28 mouse cellular contexts compared by ENCODE assay signal in the genomic region with DNA sequence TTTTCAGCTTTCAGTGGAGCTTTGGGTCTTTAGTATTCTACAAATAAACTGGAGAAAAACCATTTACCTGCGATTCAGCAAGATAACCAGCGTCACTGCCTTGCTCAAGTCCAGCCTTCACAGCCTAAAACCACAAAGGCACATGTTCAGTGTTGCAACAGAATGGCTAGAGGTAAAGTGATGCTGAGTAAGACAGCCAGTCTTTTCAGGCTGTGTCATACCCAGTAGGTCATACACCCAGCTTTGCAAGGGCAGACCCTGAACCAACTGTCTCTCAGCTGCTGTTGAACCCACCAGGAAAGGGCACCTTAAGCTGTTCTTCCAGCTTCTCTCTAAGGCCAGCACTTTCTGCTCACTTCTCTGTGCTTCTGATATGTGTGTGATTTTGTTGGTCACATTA. TPM values are rescaled to one million over a fixed set of nuclear protein-coding genes. Genes with fewer than 3 reads are reported as not detected.
DNase-seq lines count a peak whose midpoint lies in the region; ATAC-seq lines count a peak whose summit lies in the region.
"Had no signal": no experiment of that assay in that cellular context is flagged by ENCODE, and none has a peak within 500 bp of the region (broad histone marks: within the 10 kb centered on the region; RNA-seq: fewer than 3 reads in every experiment).

No protein-coding gene starts in this region.

- H3K27ac ChIP-seq in heart, embryonic 10.5 days = no peak overlapping the region
- H3K27ac ChIP-seq: embryonic facial prominence, embryonic 10.5 days; embryonic facial prominence, embryonic 12.5 days; forebrain, embryonic 13.5 days; forebrain, embryonic 15.5 days had no signal

- DNase-seq in heart, adult 11 months = peak; percentile 64
- no peak for DNase-seq in heart, embryonic 10.5 days (ENCODE audit: low spot score)
- DNase-seq in 416B (ENCODE audit: low read depth) = peak; percentile 68
- no peak for DNase-seq in kidney, postnatal 25 days
- no peak for DNase-seq in frontal cortex, postnatal 10 days (ENCODE audit: low spot score in 2 of 2)
- no peak for DNase-seq in frontal cortex, adult 2 months (ENCODE audit: extremely low spot score in 1 of 2, low spot score in 1 of 2)
- DNase-seq: adrenal gland, adult 8-10 months; B cell, adult 2 months; cerebellum, adult 11-12 months; cerebellum, adult 2 months; cerebellum, adult 9-10 months; cerebellum, postnatal 10 days; cerebellum, postnatal 25 days; forebrain, postnatal 0 days had no signal

- H3K9me3 ChIP-seq in heart, embryonic 10.5 days = no peaks in the 10 kb centered on the region
- H3K9me3 ChIP-seq: embryonic facial prominence, embryonic 10.5 days; embryonic facial prominence, embryonic 12.5 days; forebrain, embryonic 13.5 days; forebrain, embryonic 15.5 days; G1E had no signal

- H3K4me3 ChIP-seq in heart, embryonic 10.5 days = no peak overlapping the region
- H3K4me3 ChIP-seq: embryonic facial prominence, embryonic 10.5 days; embryonic facial prominence, embryonic 12.5 days; forebrain, embryonic 13.5 days; forebrain, embryonic 15.5 days had no signal

- peaks cover 93% of the 10 kb centered on the region for H3K36me3 ChIP-seq in heart, embryonic 10.5 days

- 91% methylated on average over 2 of the region's 2 CpGs for WGBS in heart, embryonic 10.5 days

- H3K4me1 ChIP-seq in heart, embryonic 10.5 days = no peaks in the 10 kb centered on the region
- H3K4me1 ChIP-seq: embryonic facial prominence, embryonic 10.5 days; embryonic facial prominence, embryonic 12.5 days; forebrain, embryonic 13.5 days; forebrain, embryonic 15.5 days had no signal

- no peaks in the 10 kb centered on the region for H3K27me3 ChIP-seq in heart, embryonic 10.5 days (ENCODE audit: insufficient read depth, poor library complexity, severe bottlenecking)
- H3K27me3 ChIP-seq: CH12.LX; embryonic facial prominence, embryonic 12.5 days; forebrain, embryonic 13.5 days; forebrain, embryonic 15.5 days; Patski had no signal

- peak; percentile 59 for ATAC-seq in granulocyte monocyte progenitor cell, adult 5-6 weeks (replicated peaks; ENCODE audit: poor library complexity, severe bottlenecking)
- 0 out of 2 replicates have a peak, but pooled peaks have one; percentile 34 for ATAC-seq in megakaryocyte progenitor cell, adult 5-6 weeks (replicated peaks; ENCODE audit: poor library complexity)
- ATAC-seq: activated CD4-positive, CD25-positive, alpha-beta regulatory T cell, adult 4 months; CD4-positive, CD25-positive, alpha-beta regulatory T cell, adult 4 months; forebrain, embryonic 13.5 days; forebrain, embryonic 15.5 days; forebrain, postnatal 0 days; Patski had no signal

RNA-seq across cellular contexts. Expression of gene Hadha, which starts 22.8 kb away (rescaled TPM):
- 136 and 210 TPM in 2 replicates for polyA plus RNA-seq in heart, embryonic 10.5 days (2016; fragmentation: Nextera tagmentation; extraction: Ambion mirVana)
- total RNA-seq in granulocyte monocyte progenitor cell, adult 5-6 weeks (2014; fragmentation: Nextera tagmentation) = 91.8 and 97.8 TPM in 2 replicates
- 128 and 147 TPM in 2 replicates for total RNA-seq in granulocyte monocyte progenitor cell, adult 5-6 weeks (2017)
- total RNA-seq in megakaryocyte progenitor cell, adult 5-6 weeks (2015) = 49.5 and 54.4 TPM in 2 replicates
- 133 and 148 TPM in 2 replicates for total RNA-seq in megakaryocyte progenitor cell, adult 5-6 weeks (2017)
- polyA plus RNA-seq in frontal cortex, adult 2 months (2012; rRNA removed) = 67.4 and 74.4 TPM in 2 replicates

RNA-seq across cellular contexts. Expression of gene Hadhb, which starts 22.9 kb away (rescaled TPM):
- polyA plus RNA-seq in heart, embryonic 10.5 days (2016; fragmentation: Nextera tagmentation; extraction: Ambion mirVana) = 207 and 288 TPM in 2 replicates
- 108 and 135 TPM in 2 replicates for total RNA-seq in granulocyte monocyte progenitor cell, adult 5-6 weeks (2014; fragmentation: Nextera tagmentation)
- total RNA-seq in granulocyte monocyte progenitor cell, adult 5-6 weeks (2017) = 79.1 and 83.8 TPM in 2 replicates
- total RNA-seq in megakaryocyte progenitor cell, adult 5-6 weeks (2015) = 61.8 and 69.7 TPM in 2 replicates
- total RNA-seq in megakaryocyte progenitor cell, adult 5-6 weeks (2017) = 65.1 and 82.6 TPM in 2 replicates
- polyA plus RNA-seq in frontal cortex, adult 2 months (2012; rRNA removed) = 101 and 103 TPM in 2 replicates

RNA-seq across cellular contexts. Expression of gene 3110082J24Rik, which starts 26.3 kb away (rescaled TPM):
- polyA plus RNA-seq in heart, embryonic 10.5 days (2016; fragmentation: Nextera tagmentation; extraction: Ambion mirVana) = 0.18 TPM in 1 of 2 replicates, not detected in the other
- not detected in 2 replicates for total RNA-seq in granulocyte monocyte progenitor cell, adult 5-6 weeks (2014; fragmentation: Nextera tagmentation)
- total RNA-seq in granulocyte monocyte progenitor cell, adult 5-6 weeks (2017) = not detected in 2 replicates
- not detected in 2 replicates for total RNA-seq in megakaryocyte progenitor cell, adult 5-6 weeks (2015)
- not detected in 2 replicates for total RNA-seq in megakaryocyte progenitor cell, adult 5-6 weeks (2017)
- 4.3 and 4.6 TPM in 2 replicates for polyA plus RNA-seq in frontal cortex, adult 2 months (2012; rRNA removed)
- total RNA-seq: adrenal gland, adult 18-20 months; adrenal gland, adult 8-10 months; adrenal gland, postnatal 36 days; CH12.LX; G1E had no signal
- polyA plus RNA-seq: activated CD4-positive, CD25-positive, alpha-beta regulatory T cell, adult 4 months; CD4-positive, CD25-positive, alpha-beta regulatory T cell, adult 4 months; embryonic facial prominence, embryonic 14.5 days; G1E; Patski had no signal

RNA-seq across cellular contexts. Expression of gene Garem2, which starts 27.2 kb away (rescaled TPM):
- 0.27 and 0.39 TPM in 2 replicates for polyA plus RNA-seq in heart, embryonic 10.5 days (2016; fragmentation: Nextera tagmentation; extraction: Ambion mirVana)
- not detected in 2 replicates for total RNA-seq in granulocyte monocyte progenitor cell, adult 5-6 weeks (2014; fragmentation: Nextera tagmentation)
- total RNA-seq in granulocyte monocyte progenitor cell, adult 5-6 weeks (2017) = not detected in 2 replicates
- total RNA-seq in megakaryocyte progenitor cell, adult 5-6 weeks (2015) = 0.07 TPM in 1 of 2 replicates, not detected in the other
- total RNA-seq in megakaryocyte progenitor cell, adult 5-6 weeks (2017) = not detected in 2 replicates
- polyA plus RNA-seq in frontal cortex, adult 2 months (2012; rRNA removed) = 15.0 and 17.5 TPM in 2 replicates
- total RNA-seq: adrenal gland, adult 18-20 months; adrenal gland, postnatal 36 days had no signal
- polyA plus RNA-seq: activated CD4-positive, CD25-positive, alpha-beta regulatory T cell, adult 4 months; CD4-positive, CD25-positive, alpha-beta regulatory T cell, adult 4 months; G1E had no signal

RNA-seq across cellular contexts. Expression of gene Tyms, which starts 58.8 kb away (rescaled TPM):
- 184 and 286 TPM in 2 replicates for polyA plus RNA-seq in heart, embryonic 10.5 days (2016; fragmentation: Nextera tagmentation; extraction: Ambion mirVana)
- 86.1 and 102 TPM in 2 replicates for total RNA-seq in granulocyte monocyte progenitor cell, adult 5-6 weeks (2014; fragmentation: Nextera tagmentation)
- 228 and 229 TPM in 2 replicates for total RNA-seq in granulocyte monocyte progenitor cell, adult 5-6 weeks (2017)
- 196 and 209 TPM in 2 replicates for total RNA-seq in megakaryocyte progenitor cell, adult 5-6 weeks (2015)
- 150 and 174 TPM in 2 replicates for total RNA-seq in megakaryocyte progenitor cell, adult 5-6 weeks (2017)
- polyA plus RNA-seq in frontal cortex, adult 2 months (2012; rRNA removed) = 3.7 and 3.9 TPM in 2 replicates

Comparison
In these comparisons a context has a peak if more than half of its experiments do, and no peak if none do; other contexts are left out.
1. DNase-seq: peak in heart, adult 11 months (single experiment) and 416B (single experiment); none in heart, embryonic 10.5 days (single experiment), kidney, postnatal 25 days (0 of 2), frontal cortex, postnatal 10 days (0 of 2) and frontal cortex, adult 2 months (0 of 2).